Mouse (Mus musculus) CD4-positive, CD25-positive, alpha-beta regulatory T cell, adult 4 months (primary cell): Measurements from ENCODE around the gene Abcc12. TPM values are rescaled to one million over a fixed set of nuclear protein-coding genes. Genes with fewer than 3 reads are reported as not detected.

Source experiments
- ATAC-seq: one replicate; pipeline ENCODE4 v1.8.0; 2017
- polyA plus RNA-seq, 2 experiments: library from polyadenylated mRNA; unstranded; fragments of 100-300 nt; shearing (Covaris generic); gene quantifications; one replicate each; pipeline ENCODE4 v1.2.1; 2017

The Abcc12 gene
- not detected for polyA plus RNA-seq

- no peak for ATAC-seq
Observed at GRCm38 (mm10) chr8:86580458-86580857, at the start of gene Abcc12. Gene Abcc12, minus strand, starts transcription at chr8:86580686.

- ATAC-seq: no peak
Observed at GRCm38 (mm10) chr8:86630212-86630611, 49.7 kb upstream of the Abcc12 start.

- ATAC-seq: no peak
Observed at GRCm38 (mm10) chr8:86624915-86625314, 44.4 kb upstream of the Abcc12 start.

DNA sequence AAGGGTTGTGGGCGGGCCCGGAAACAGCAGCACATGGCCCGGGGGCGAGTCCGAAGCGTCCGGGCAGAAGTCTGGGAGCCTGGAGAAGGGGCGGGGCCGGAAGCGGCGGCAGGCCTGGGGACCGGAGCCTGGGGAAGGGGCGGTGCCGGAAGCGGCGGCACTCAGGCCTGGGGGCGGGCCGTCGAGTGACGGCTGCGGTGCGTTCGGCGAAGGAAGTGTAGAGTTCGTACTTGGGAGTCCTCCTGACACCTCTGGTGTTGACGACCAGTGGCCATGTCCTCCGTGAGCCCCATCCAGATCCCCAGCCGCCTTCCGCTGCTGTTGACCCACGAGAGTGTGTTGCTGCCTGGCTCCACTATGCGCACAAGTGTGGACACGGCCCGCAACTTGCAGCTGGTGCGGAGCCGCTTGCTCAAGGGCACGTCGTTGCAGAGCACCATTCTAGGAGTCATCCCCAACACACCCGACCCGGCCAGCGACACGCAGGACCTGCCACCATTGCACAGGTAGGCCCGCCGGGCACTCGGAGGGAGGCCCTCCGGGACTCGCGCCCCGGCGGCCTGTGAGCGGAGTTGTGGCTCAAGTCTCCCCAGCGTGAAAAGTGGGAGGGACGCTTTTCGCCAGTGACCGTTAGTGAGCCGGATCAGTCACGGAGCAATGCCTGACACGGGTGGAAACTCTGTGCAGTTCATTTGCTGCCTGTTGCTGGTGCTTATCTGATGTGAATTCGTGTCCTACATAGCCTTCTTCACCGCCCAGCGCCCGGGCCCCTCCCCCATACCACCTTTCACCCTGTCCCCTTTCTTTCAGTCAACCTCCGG, 43.6 kb upstream of the Abcc12 start, which contains the start of gene Lonp2:
TSS of gene Lonp2 (plus strand) at position 133 of the 821 bp plus-strand sequence.
- peak; percentile 94 for ATAC-seq

DNA sequence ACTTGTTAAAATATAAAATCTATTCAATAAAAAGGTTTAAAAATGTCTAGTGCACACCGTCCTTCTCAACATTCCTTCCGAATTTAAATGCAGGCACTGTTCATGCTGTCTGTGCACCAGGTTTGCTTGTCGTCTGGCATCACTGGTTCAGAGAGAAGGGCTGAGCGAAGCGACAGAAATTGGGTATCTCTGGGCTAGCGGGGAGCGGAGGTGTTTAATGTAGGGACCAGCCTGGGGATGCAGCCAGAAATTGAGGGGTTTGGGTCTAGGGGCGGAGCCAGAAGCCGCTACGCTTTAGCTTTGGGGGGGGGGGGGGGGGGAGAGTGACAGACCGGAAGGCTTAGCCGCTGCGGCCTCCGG, 43.0 kb upstream of the Abcc12 start:
- ATAC-seq: no peak

DNA sequence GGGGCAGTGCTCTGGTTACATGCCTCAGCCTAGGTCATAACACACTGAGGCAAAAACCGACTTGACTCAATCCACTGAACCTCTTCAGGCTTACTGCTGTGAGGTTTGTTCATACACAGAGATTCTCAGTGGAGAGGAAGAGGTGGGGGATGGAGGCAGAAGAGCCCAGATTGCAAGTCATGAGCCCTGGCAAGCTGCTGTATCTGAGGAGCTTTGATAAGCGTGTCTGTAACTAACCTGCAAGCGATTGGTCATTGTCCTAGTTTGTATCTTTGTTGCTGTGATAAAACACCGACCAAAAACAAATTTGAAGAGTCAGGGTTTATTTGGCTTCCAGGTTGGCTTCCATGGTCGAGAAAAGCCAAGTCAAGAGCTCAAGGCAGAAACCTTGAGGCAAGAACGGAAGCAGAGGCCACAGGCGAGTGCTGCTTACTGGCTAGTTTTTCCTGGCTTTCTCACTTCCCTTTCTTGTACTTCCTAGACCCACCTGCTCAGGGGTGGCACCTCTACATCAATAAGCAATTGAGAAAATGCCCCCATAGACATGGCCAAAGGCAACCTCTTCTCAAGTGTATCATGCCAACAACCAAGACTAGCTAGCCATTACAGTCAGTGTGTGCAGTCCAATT, 37.4 kb upstream of the Abcc12 start:
- no peak for ATAC-seq

- no peak for ATAC-seq
Observed at GRCm38 (mm10) chr8:86615095-86615769, 34.7 kb upstream of the Abcc12 start.

GRCm38 (mm10) chr8:86613798-86614197, 33.3 kb upstream of the Abcc12 start:
- no peak for ATAC-seq

DNA sequence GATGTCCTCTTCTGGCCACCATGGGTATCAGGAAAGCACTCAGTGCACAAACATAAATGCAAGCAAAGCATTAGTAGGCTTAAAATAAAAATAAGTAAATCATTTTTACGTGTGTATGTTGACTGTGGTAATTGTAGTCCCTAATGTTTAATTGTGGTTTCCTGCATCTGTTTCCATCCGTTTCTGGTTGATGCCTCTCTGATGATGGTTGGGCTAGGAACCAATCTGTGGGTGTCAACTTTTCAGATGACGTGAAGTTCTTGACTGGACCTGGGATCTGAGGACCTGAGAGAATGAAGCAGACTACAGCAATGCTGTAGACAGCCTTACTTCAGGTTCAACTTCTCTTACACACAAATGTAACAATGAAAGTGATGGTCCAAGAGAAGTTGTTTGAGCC, 24.2 kb upstream of the Abcc12 start:
- no peak for ATAC-seq

- ATAC-seq: no peak
Observed at GRCm38 (mm10) chr8:86603174-86603573, 22.7 kb upstream of the Abcc12 start.

DNA sequence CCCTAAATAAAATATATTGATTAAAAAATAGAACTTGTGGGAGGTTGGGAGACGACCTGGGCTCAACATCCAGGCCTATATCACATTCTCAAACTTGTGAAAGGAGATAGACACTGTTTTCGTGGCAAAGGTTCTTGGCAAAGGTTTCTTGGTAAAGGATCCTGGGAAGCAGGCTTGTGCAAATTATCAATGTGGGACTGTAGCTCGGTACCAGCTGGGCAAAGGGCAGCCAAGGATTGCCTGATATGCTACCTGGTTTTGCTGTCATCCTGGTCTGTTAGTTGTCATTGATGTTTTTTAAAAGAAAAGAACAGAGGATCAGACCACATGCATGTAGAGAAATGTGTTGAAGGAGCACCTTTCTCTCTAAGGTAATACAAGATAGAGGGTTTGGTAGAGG, 19.8 kb upstream of the Abcc12 start:
- no peak for ATAC-seq

GRCm38 (mm10) chr8:86599299-86599698, 18.8 kb upstream of the Abcc12 start:
- ATAC-seq: no peak

GRCm38 (mm10) chr8:86597681-86598080, 17.2 kb upstream of the Abcc12 start:
- no peak for ATAC-seq

GRCm38 (mm10) chr8:86595671-86596070, 15.2 kb upstream of the Abcc12 start:
- no peak for ATAC-seq

DNA sequence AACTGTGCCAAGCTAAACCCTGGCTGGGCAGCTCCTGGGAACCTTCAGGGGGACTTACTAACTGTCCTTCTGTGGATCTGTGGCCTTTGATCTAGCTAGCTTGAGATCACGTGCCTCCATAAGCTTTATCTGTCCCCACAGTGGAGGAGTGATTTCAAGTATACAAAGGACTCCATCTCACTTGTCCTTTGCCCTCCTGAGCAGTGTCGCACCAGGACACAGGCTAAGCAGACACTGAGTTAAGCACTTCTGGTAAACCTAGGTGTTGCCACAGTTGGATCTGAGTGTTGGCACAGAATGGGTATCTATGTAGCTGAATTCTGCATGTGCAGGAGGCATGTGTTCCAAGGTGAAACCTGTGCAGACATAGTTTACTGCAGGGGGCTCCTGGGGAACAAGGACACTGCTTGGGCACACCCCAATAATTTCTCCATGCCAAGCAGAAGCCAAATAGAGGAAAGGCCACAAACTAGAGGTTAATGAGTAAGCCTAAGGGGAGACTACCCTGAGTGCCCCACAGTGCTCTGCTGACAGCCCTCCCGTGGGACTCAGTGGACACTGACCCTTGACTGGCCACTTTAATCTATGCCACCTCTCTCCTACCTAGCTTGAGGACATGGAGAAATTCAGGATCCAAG, 13.8 kb upstream of the Abcc12 start:
- no peak for ATAC-seq

GRCm38 (mm10) chr8:86593099-86593498, 12.6 kb upstream of the Abcc12 start:
- no peak for ATAC-seq

GRCm38 (mm10) chr8:86588338-86588737, 7.9 kb upstream of the Abcc12 start:
- ATAC-seq: no peak

GRCm38 (mm10) chr8:86586642-86587041, 6.2 kb upstream of the Abcc12 start:
- no peak for ATAC-seq

DNA sequence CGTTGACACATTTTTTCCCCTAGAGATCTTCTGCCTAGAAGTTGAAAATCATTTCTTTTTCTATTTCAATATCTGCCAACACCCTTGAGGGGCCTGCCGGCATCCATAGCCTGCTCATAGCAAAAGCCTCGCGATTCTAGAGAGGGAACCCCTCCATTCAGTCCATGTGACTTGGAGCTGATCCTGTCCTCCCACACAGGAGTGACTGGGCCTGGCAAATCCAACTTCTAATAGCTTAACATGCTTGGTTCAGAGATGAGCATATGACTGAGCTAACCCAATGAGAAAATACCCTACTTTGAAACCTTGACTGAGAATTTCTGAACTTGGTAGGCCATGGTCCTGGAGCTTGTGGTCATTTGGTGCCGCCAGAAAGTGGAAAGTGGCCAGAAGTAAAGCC, 5.6 kb upstream of the Abcc12 start:
- ATAC-seq: no peak

DNA sequence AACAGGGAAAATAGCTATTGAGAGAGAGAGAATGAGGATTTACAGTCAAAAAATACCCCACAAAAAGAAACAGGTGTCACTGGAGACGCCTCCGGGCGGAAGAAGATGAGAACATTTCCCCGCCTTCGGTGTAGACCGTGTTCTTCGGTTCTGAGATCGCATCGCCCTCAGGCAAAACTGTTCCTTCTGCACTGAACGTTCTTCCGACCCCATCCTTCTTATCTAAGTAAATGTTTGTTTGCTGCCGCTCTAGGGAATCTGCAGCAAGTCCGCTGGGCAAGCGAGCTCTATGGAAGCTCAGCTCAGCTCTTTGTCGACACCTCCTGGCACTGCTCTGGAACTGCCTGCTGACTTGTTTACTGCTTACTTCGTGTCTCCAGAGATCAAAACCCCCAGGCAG, 5.0 kb upstream of the Abcc12 start:
- ATAC-seq: peak; percentile 95

DNA sequence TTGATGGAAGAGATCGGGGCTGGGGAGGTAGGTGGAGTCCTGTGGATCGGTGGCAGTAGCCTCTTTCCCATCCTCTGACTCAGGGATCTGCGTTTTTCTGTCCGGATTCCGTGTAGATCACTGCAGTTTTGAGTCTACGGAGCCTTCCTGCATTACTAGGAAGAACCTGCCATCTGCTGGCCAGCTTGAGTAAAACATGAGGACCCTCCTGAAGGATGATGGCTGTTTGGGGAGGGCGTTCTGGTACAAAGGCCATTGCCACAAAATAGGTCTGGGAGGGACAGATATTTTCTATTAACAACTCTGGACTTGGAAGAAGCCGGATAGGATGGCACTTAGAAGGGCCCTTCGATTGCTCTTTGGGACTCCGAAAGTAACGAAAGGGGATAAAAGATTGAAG, 4.6 kb upstream of the Abcc12 start:
- peak; percentile 86 for ATAC-seq

DNA sequence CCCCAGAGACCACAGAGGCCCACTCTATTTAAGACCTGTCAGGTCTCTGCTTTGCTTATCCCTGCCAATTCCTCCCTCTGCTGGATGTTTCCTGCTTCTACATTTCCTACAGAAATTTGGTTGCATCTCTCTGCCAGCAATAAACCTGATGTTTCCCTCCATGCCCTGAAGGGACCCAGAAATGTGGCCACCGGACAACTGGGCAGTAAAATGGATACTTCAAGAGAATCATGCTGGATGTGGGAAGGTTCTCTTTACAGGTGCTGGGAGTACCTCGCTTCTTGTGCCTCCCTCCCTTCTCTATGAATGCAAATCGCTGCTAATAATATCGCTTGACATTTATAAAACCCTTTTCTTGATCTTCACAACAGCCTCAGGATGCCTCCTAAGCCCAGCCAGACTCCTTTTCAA, 1.4 kb upstream of the Abcc12 start:
- no peak for ATAC-seq

DNA sequence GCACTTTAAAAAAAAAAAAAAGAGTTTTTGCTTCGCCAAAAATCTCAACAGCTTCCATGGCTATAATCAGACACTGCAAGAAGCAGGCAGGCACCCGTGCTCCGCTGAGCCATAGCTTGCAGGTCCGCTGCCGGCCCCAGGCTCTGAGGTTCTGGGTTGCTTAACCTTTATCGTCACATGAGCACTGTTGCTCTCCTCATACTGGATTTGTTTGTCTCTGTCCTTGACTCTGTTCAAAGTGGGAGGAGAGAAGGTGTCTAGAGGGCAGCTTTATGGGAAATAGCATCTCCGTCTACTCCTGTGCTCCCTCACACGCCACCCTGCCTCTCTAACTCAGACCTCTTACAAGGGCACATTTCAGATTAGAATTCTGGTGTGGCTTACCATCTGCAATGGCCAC, 1.8 kb downstream of the Abcc12 start:
- ATAC-seq: no peak
